Mouse (Mus musculus) limb, embryonic 14.5 days (tissue): ENCODE measurements around the gene Chpt1. TPM values are rescaled to one million over a fixed set of nuclear protein-coding genes. Genes with fewer than 3 reads are reported as not detected.
A peak's percentile ranks its signal among the peaks of the same experiment; 100 is the strongest.

Experiments used
- ATAC-seq: fragments of 200-750 bp; cut with Nextera tagmentation; 2 replicates; pipeline ENCODE4 v1.8.0; 2017; ENCODE audit warnings: low read depth, moderate number of reproducible peaks, moderate TSS enrichment; ENCODE audit not compliant: low FRiP score
- DNase-seq: peaks from one replicate; pipeline ENCODE4 v3.0.0-alpha.2; 2015; ENCODE audit warnings: low spot score
- H3K27ac ChIP-seq: fragments of 300-500 bp; sonication (generic); replicated peaks from 2 replicates; pipeline ENCODE4 v1.5.1; 2014; ENCODE audit warnings: low read depth, mild to moderate bottlenecking, low read length, moderate library complexity, mixed read lengths
- H3K27me3 ChIP-seq: fragments of 300-500 bp; sonication (generic); 2 replicates; pipeline ENCODE4 v1.6.1; 2014; ENCODE audit warnings: low read length, mixed read lengths; ENCODE audit not compliant: control insufficient read depth, insufficient read depth
- H3K36me3 ChIP-seq: fragments of 300-500 bp; sonication (generic); 2 replicates; pipeline ENCODE4 v1.6.1; 2014; ENCODE audit warnings: mild to moderate bottlenecking, low read length, moderate library complexity, mixed read lengths; ENCODE audit not compliant: control insufficient read depth, insufficient read depth
- H3K4me1 ChIP-seq: fragments of 300-500 bp; sonication (generic); 2 replicates; pipeline ENCODE4 v1.6.1; 2014; ENCODE audit warnings: antibody characterized with exemption, low read length, mixed read lengths; ENCODE audit not compliant: control insufficient read depth, insufficient read depth
- H3K4me2 ChIP-seq: fragments of 300-500 bp; sonication (generic); replicated peaks from 2 replicates; pipeline ENCODE4 v1.6.1; 2014; ENCODE audit warnings: low read depth, mild to moderate bottlenecking, low read length, moderate library complexity; ENCODE audit not compliant: severe bottlenecking
- H3K4me3 ChIP-seq: fragments of 300-500 bp; sonication (generic); replicated peaks from 2 replicates; pipeline ENCODE4 v1.5.1; 2014; ENCODE audit warnings: low read length
- H3K9ac ChIP-seq: fragments of 300-500 bp; sonication (generic); 2 replicates; pipeline ENCODE4 v1.6.1; 2014; ENCODE audit warnings: mild to moderate bottlenecking, low read depth, low read length, moderate library complexity; ENCODE audit not compliant: severe bottlenecking
- H3K9me3 ChIP-seq: fragments of 300-500 bp; sonication (generic); 2 replicates; pipeline ENCODE4 v1.6.1; 2016; ENCODE audit warnings: low read length; ENCODE audit not compliant: control insufficient read depth
- POLR2A ChIP-seq: fragments of 200-500 bp; IDR thresholded peaks from 2 replicates; pipeline ENCODE4 v1.8.0; 2012; ENCODE audit warnings: inconsistent platforms, mild to moderate bottlenecking, moderate library complexity, borderline replicate concordance; ENCODE audit not compliant: insufficient read depth, insufficient read length; ENCODE audit errors: extremely low read depth
- WGBS: fragments of 180-500 bp; shearing (Covaris S2); extraction: QIAGEN DNeasy Blood & Tissue Kit; methylation state at CpG from one replicate; pipeline ENCODE4 v1.1.7; 2014; 5-methylcytosine and 5-hydroxymethylcytosine counted together
- polyA plus RNA-seq, 2 experiments: library from polyadenylated mRNA; depleted of rRNA in 1 of 2; stranded (reverse) in 1 of 2; unstranded in 1 of 2; fragments of >200 nt; fragmentation: Nextera tagmentation in 1 of 2; extraction: Ambion mirVana in 1 of 2; gene quantifications; 2 replicates each; pipeline versions ENCODE4 v1.2.1 to v1.2.3; 2012 to 2014

Chpt1 gene
- polyA plus RNA-seq, 2 experiments = 10.3 to 34.3 TPM

DNA sequence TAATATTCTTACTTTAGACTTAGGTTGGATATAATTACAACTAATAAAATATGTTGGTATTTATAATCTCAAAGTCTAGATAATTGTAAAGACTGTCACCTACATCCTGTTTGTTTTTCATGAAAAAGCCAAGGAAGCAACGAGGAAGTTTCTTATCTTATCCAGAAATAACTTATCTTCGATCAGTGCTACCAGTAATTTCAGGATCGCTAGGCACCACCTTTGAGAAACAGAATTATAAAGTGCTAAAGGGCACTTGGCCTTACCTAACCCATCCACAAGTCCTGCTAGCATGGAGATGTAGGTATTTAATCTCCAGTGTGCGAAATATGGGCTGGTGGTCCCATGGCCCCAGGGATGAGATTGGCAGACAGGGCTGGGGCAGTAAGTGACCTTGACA, 954 bp downstream of the Chpt1 start:
- no peak for TF ChIP-seq POLR2A
- H3K27me3 ChIP-seq = no peaks in the 10 kb centered on the region
- peaks cover 16% of the 10 kb centered on the region for H3K4me1 ChIP-seq
- H3K36me3 ChIP-seq = no peaks in the 10 kb centered on the region
- ATAC-seq = no peak
- H3K9ac ChIP-seq = peak overlapping the region; percentile 83
- H3K27ac ChIP-seq = no peak overlapping the region
- H3K4me3 ChIP-seq = peak overlapping the region; percentile 76
- WGBS = 59% methylated on average over 4 of the region's 4 CpGs
- DNase-seq = no peak
- no peaks in the 10 kb centered on the region for H3K9me3 ChIP-seq
- peak overlapping the region; percentile 93 for H3K4me2 ChIP-seq

DNA sequence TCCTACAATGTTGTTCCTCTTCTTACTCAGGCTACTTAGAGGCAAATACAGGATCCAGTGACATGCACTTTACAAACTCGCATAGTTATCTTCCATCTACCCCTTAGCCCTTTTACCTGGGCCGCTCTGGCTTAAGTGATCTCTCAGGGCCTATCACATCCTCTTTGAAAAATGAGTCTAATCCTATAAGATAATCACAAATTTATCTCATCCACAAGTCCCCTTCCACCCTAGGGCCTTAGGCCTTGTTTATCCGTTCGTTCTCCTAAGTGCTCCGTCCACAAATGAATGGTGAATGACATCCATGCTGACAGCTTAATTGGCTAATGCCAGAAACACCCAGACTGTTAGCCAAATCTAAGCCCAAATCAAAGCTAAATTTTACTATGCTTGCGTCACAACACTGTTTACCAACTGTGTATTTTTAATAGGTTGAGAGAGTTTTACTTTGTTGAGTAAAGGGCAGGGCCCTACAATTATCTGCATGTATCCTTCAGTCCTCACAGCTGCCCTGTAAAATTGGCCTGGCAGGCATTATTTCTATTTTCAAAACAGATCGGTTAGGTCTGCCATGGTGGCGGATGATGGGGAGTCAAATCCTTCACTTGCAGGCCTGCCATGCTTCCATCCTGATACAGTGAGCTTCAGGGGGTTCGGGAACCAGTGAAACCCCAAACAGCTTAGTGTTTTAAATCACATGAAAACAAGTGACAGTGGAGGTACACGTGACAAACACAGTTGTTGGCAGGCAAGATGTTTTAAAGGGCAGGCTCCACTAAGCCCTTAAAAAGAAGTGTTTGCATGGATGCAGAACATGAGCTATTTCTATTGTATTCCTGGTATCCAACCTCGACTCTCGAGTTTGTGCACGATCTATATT, 1.7 kb downstream of the Chpt1 start:
- Histone ChIP-seq H3K27ac (no peak overlapping the region), H3K9me3 (no peaks in the 10 kb centered on the region), H3K4me2 (peak overlapping the region; percentile 17; the same call in 1 of the 2 replicates), H3K9ac (no peak overlapping the region), H3K4me3 (no peak overlapping the region), H3K27me3 (no peaks in the 10 kb centered on the region), H3K4me1 (peaks cover 18% of the 10 kb centered on the region), H3K36me3 (no peaks in the 10 kb centered on the region)
- DNase-seq = no peak
- no peak for TF ChIP-seq POLR2A
- WGBS = 59% methylated on average over 13 of the region's 13 CpGs
- ATAC-seq = no peak

DNA sequence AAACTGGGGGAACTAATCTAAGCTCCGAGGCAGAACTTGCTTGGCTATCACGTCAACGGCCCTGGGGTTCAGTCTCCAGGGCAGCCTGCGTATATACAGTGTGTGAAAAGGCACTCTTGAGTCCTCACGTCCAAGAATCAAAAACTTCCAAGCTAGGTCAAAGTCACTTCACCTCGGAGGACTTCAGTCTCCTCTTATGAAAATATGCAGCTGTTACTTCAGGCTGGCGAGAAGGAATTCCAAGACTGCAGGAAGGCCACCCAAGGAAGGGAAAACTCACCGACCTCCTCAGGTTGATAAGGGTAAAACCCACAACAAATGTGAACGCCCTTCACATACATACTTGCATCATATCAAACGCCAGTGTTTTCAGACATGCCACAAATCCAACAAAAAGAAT, 2.5 kb downstream of the Chpt1 start:
- H3K4me2 ChIP-seq = no peak overlapping the region
- H3K9me3 ChIP-seq = no peaks in the 10 kb centered on the region
- DNase-seq (no peak), ATAC-seq (no peak)
- H3K27me3 ChIP-seq = no peaks in the 10 kb centered on the region
- no peak overlapping the region for H3K4me3 ChIP-seq
- TF ChIP-seq POLR2A = no peak
- H3K27ac ChIP-seq = no peak overlapping the region
- no peak overlapping the region for H3K9ac ChIP-seq
- peaks cover 24% of the 10 kb centered on the region for H3K4me1 ChIP-seq
- no peaks in the 10 kb centered on the region for H3K36me3 ChIP-seq
- WGBS = 68% methylated on average over 10 of the region's 10 CpGs

DNA sequence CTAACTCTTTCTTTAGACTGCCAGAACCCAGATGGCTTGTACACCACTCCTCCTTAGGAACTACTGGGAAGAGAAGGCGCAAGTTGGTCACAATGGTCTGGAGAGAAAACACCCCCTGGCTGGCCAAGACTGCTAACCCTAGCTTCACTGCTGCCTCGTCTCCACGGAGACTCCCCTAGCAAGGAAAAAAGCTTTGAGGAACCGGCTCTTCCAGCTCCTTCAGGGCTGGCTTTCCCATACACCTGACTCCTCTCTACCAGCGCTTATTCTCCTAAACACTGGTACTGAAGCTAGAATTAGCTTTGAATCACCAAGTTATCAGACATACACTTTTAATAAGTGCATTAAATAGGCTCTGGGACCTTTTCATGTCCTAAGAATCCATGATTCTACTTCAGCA, 3.9 kb downstream of the Chpt1 start:
- ATAC-seq (no peak), DNase-seq (no peak)
- TF ChIP-seq POLR2A = no peak
- no peaks in the 10 kb centered on the region for H3K9me3 ChIP-seq
- no peak overlapping the region for H3K4me2 ChIP-seq
- 65% methylated on average over 5 of the region's 5 CpGs for WGBS
- no peak overlapping the region for H3K9ac ChIP-seq
- H3K27ac ChIP-seq = no peak overlapping the region
- H3K36me3 ChIP-seq = no peaks in the 10 kb centered on the region
- peaks cover 30% of the 10 kb centered on the region for H3K4me1 ChIP-seq
- H3K4me3 ChIP-seq = no peak overlapping the region
- no peaks in the 10 kb centered on the region for H3K27me3 ChIP-seq

DNA sequence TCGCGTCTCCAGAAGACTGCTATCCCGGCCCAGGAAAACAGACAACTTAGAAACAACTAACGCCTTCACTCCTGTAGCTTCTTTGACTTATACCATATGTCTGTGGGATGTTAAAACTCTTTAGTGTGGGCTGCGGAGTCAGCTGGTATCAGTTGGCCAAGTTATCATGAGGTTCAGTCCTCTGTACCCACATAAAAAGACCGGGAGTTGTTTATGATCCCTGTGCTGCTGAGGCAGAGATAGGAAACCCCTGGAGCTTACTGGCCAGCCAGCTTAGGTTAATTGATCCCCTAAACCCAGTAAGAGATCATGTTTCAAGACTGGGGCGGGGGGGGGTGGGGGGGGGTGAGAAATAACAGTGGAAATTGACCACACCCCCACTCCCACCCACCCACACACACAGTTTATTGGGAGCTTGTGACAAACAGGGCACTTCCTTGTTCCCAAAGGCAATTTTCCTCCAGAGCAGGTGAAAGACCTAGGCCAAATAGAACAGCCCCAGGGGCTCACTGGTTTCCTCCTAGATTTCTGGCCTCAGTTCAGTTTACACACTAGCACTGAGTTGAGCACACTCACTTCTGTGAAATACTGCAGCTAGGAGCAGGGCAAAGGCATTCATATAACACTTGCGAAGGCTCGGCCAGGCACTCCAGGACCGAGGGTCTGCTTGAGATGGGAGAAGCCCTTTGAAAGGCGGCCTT, 6.9 kb downstream of the Chpt1 start:
- Histone ChIP-seq H3K4me2 (0 out of 2 replicates have a peak overlapping the region, but pooled peaks have one; percentile 5), H3K36me3 (no peaks in the 10 kb centered on the region), H3K27ac (no peak overlapping the region), H3K27me3 (no peaks in the 10 kb centered on the region), H3K4me1 (peaks cover 17% of the 10 kb centered on the region), H3K4me3 (no peak overlapping the region), H3K9me3 (no peaks in the 10 kb centered on the region), H3K9ac (no peak overlapping the region)
- TF ChIP-seq POLR2A = no peak
- peak; percentile 32 for DNase-seq
- ATAC-seq = peak; percentile 56
- 22% methylated on average over 11 of the region's 11 CpGs for WGBS
